Mouse (Mus musculus) forebrain, embryonic 15.5 days (tissue): ENCODE data around the gene Sem1. TPM values are rescaled to one million over a fixed set of nuclear protein-coding genes. Genes with fewer than 3 reads are reported as not detected.
A peak's percentile ranks its signal among the peaks of the same experiment; 100 is the strongest.

Experiments used
- ATAC-seq: fragments of 200-750 bp; cut with Nextera tagmentation; replicated peaks from 2 replicates; pipeline ENCODE4 v1.8.0; 2017; ENCODE audit warnings: mild to moderate bottlenecking, moderate TSS enrichment, moderate library complexity
- H3K27ac ChIP-seq: fragments of 300-500 bp; sonication (generic); replicated peaks from 2 replicates; pipeline ENCODE4 v1.5.1; 2015; ENCODE audit warnings: mild to moderate bottlenecking, inconsistent platforms
- H3K27me3 ChIP-seq: fragments of 300-500 bp; sonication (generic); 2 replicates; pipeline ENCODE4 v1.6.1; 2015; ENCODE audit warnings: inconsistent platforms
- H3K36me3 ChIP-seq: fragments of 300-500 bp; sonication (generic); 2 replicates; pipeline ENCODE4 v1.6.1; 2015; ENCODE audit warnings: mild to moderate bottlenecking, inconsistent platforms
- H3K4me1 ChIP-seq: fragments of 300-500 bp; sonication (generic); 2 replicates; pipeline ENCODE4 v1.6.1; 2015; ENCODE audit warnings: inconsistent platforms
- H3K4me2 ChIP-seq: fragments of 300-500 bp; sonication (generic); replicated peaks from 2 replicates; pipeline ENCODE4 v1.6.1; 2015; ENCODE audit warnings: mild to moderate bottlenecking, inconsistent platforms
- H3K4me3 ChIP-seq: fragments of 300-500 bp; sonication (generic); 2 replicates; pipeline ENCODE4 v1.5.1; 2015; ENCODE audit warnings: mild to moderate bottlenecking, inconsistent platforms
- H3K9ac ChIP-seq: fragments of 300-500 bp; sonication (generic); replicated peaks from 2 replicates; pipeline ENCODE4 v1.6.1; 2015; ENCODE audit warnings: mild to moderate bottlenecking, inconsistent platforms
- H3K9me3 ChIP-seq: fragments of 300-500 bp; sonication (generic); 2 replicates; pipeline ENCODE4 v1.6.1; 2016; ENCODE audit warnings: inconsistent platforms
- WGBS: fragments of 180-500 bp; shearing (Covaris S2); methylation state at CpG from one replicate; pipeline ENCODE4 v1.1.7; 2015; ENCODE audit warnings: mixed read lengths; 5-methylcytosine and 5-hydroxymethylcytosine counted together
- polyA plus RNA-seq: library from polyadenylated mRNA; unstranded; fragments of >200 nt; fragmentation: Nextera tagmentation; extraction: Ambion mirVana; gene quantifications from 2 replicates; pipeline ENCODE4 v1.2.1, GENCODE M21; 2015

Sem1 gene
- polyA plus RNA-seq, result 203 and 221 TPM in 2 replicates

DNA sequence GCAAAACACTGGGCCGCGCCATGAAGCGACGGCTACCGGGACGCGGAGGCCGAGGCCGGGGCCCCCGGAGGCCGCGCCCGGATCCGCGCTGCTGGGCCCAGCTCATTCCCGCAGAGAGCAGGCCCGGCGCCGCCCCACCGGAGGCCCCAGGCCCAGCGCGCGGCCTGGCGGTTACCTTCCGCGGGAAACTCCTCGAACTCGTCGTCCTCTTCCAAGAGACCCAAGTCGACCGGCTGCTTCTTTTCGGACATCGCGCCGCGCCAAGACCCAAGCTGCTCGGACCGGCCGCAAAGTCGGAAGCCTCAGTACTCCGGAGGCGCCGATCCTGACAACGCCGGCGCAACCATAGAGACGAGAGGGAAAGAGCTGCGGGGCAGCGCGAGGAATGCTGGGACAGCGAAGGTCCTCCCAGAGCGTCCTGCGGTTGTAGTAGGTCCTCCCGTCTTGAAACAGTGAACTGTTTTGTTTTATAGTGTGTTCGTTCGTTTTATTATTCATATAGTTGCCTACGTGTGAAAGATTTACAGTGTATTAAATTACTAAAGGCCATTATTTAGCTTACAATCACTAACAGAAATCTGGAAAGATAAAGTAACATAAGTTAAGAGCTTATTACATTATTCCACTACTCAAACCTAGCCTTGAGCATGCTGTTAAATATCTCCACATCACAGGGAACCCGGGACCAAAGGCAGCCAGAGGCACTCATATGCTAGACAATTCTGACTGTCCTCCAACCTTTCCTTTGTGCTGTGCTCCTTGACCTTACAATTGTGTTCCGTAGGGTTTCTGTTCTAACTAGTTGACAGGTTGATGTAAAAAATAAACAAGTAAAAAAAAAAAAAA is at the start of gene Sem1:
Sem1 (minus strand) TSS at position 360 of the 846 bp plus-strand sequence.
- Histone ChIP-seq H3K4me3 (peak within 1 kb of the TSS; percentile 97), H3K4me1 (peaks cover 24% of the 10 kb centered on the region), H3K27me3 (no peaks in the 10 kb centered on the region), H3K9me3 (no peaks in the 10 kb centered on the region), H3K27ac (peak within 1 kb of the TSS; percentile 89), H3K9ac (peak within 1 kb of the TSS; percentile 99), H3K36me3 (0 out of 2 replicates have a peak, but pooled peaks cover 3% of the 10 kb centered on the region), H3K4me2 (peak within 1 kb of the TSS; percentile 61)
- ATAC-seq, result peak; percentile 99
- 1% methylated on average over 59 of the region's 59 CpGs for WGBS

DNA sequence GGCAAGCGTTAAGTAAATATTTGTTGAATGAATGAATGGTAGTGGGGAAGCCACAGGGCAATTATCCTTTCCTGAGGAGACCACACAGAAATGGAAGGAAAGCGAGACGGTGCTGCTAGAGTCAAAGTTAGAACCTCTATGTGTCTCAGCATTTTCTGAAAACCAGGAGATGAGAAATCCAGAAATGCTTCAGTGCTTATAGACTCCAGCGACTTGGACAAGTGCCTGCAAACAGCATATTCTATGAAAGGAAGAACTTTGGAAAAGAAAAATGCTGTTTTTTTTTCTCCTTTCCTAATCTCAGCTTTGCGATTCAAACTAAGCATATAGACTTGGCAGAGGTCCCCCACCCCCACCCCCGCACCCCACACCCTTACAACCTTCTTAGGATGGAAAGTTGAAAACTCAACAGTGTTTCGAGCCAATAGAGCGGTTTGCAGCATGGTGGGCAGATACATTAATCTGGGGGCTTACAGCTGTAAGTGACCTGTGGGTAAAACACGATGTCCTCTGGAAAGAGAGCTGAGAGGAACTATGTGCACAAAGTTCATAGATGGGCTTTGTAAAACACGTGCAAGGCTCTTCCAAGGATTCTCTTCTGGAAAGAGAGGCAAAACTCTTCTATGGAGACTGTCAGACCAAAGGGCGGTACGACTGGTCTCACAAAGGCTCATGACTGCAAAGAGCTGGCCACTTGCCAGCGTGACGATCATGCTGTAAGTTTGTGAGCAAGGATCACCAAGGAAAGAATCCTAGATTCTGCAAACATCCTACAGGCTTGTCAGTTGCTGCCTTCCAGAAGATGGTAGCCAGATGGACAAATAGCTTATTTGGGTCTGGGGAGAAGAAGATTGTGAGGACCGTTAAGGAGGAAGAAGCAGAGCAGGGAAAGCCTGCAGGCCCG is 44.6 kb upstream of the Sem1 start:
- Histone ChIP-seq H3K4me2 (peak overlapping the region; percentile 17), H3K27me3 (no peaks in the 10 kb centered on the region), H3K4me1 (peaks cover 6% of the 10 kb centered on the region), H3K9ac (no peak overlapping the region), H3K36me3 (no peaks in the 10 kb centered on the region), H3K9me3 (no peaks in the 10 kb centered on the region), H3K4me3 (no peak overlapping the region), H3K27ac (no peak overlapping the region)
- no peak for ATAC-seq
- 43% methylated on average over 16 of the region's 16 CpGs for WGBS

- no peaks in the 10 kb centered on the region for H3K36me3 ChIP-seq
- no peaks in the 10 kb centered on the region for H3K9me3 ChIP-seq
- peak overlapping the region; percentile 35 for H3K27ac ChIP-seq
- ATAC-seq, result peak; percentile 78
- no peak overlapping the region for H3K4me3 ChIP-seq
- 7% methylated on average over 8 of the region's 8 CpGs for WGBS
- peaks cover 16% of the 10 kb centered on the region for H3K4me1 ChIP-seq
- H3K27me3 ChIP-seq, result no peaks in the 10 kb centered on the region
- no peak overlapping the region for H3K9ac ChIP-seq
- H3K4me2 ChIP-seq, result peak overlapping the region; percentile 23
Observed at GRCm38 (mm10) chr6:6603561-6604544, 25.4 kb upstream of the Sem1 start.

DNA sequence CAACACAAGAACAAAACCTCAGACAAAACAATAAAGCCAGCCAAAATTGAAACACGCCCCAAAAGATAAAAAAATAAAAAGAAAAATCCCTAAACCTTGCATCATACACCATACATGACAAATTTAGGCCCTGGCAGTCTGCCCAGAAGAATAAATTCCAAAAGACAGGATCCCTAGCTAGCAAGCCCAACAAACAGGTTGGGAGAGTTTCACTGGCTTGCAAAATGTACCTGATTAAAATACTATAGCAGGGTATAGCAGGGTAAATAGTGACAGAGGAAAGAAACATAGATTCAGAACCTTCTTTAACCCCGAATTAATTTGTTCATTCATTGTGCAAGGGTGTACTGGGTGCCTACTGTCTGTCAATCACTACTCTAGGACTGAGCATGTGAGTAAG is 7.8 kb upstream of the Sem1 start:
- H3K4me1 ChIP-seq, result no peaks in the 10 kb centered on the region
- no peaks in the 10 kb centered on the region for H3K27me3 ChIP-seq
- no peak for ATAC-seq
- 81% methylated on average over 2 of the region's 2 CpGs for WGBS
- no peak overlapping the region for H3K4me2 ChIP-seq
- H3K9me3 ChIP-seq, result no peaks in the 10 kb centered on the region
- H3K36me3 ChIP-seq, result no peaks in the 10 kb centered on the region
- H3K27ac ChIP-seq, result no peak overlapping the region
- no peak overlapping the region for H3K4me3 ChIP-seq
- no peak overlapping the region for H3K9ac ChIP-seq

- Histone ChIP-seq H3K36me3 (no peaks in the 10 kb centered on the region), H3K27me3 (no peaks in the 10 kb centered on the region), H3K4me2 (no peak overlapping the region), H3K27ac (no peak overlapping the region), H3K4me1 (peaks cover 11% of the 10 kb centered on the region), H3K4me3 (no peak overlapping the region), H3K9me3 (no peaks in the 10 kb centered on the region), H3K9ac (no peak overlapping the region)
- 87% methylated on average over 2 of the region's 2 CpGs for WGBS
- no peak for ATAC-seq
Observed at GRCm38 (mm10) chr6:6581849-6582248, 3.4 kb upstream of the Sem1 start.

DNA sequence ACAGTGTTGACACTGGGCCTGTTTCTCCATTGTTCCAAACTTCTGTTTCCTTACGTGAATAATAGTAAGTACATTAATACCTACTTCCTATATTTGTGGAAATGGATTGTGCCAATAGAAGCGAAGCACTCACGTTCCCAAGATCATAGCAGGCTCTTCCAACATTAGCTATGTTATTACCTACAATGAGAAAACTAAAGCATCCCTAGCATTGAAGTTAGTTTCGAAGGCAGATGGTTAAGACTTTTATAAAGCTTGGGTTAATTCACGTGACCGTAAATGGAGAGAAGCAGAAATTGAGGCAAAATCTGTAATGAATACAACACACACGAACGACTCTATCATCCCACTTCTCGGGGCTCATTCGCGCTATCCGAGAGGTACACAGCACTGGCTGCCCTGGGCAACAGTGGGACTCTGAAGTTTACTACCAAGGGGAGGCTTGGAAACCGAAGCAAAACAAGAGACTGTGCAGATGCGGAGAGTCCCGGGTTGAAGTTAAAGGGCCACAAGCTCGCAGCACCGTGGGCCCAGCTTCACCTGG is 650 bp downstream of the Sem1 start:
- H3K27ac ChIP-seq, result peak overlapping the region; percentile 89
- ATAC-seq, result peak; percentile 64
- peaks cover 24% of the 10 kb centered on the region for H3K4me1 ChIP-seq
- H3K9ac ChIP-seq, result peak overlapping the region; percentile 99
- 0 out of 2 replicates have a peak, but pooled peaks cover 3% of the 10 kb centered on the region for H3K36me3 ChIP-seq
- peak overlapping the region; percentile 97 for H3K4me3 ChIP-seq
- no peaks in the 10 kb centered on the region for H3K27me3 ChIP-seq
- WGBS, result 4% methylated on average over 17 of the region's 17 CpGs
- H3K4me2 ChIP-seq, result peak overlapping the region; percentile 61
- H3K9me3 ChIP-seq, result no peaks in the 10 kb centered on the region

- ATAC-seq, result no peak
- Histone ChIP-seq H3K4me1 (peaks cover 28% of the 10 kb centered on the region), H3K36me3 (0 out of 2 replicates have a peak, but pooled peaks cover 3% of the 10 kb centered on the region), H3K9ac (peak overlapping the region; percentile 99), H3K27me3 (no peaks in the 10 kb centered on the region), H3K4me2 (peak overlapping the region; percentile 61), H3K27ac (no peak overlapping the region), H3K9me3 (no peaks in the 10 kb centered on the region), H3K4me3 (peak overlapping the region; percentile 97)
- WGBS, result 70% methylated on average over 3 of the region's 3 CpGs
Observed at GRCm38 (mm10) chr6:6577291-6577690, 1.2 kb downstream of the Sem1 start.

GRCm38 (mm10) chr6:6575796-6576195 is 2.7 kb downstream of the Sem1 start:
- 75% methylated on average over 4 of the region's 4 CpGs for WGBS
- Histone ChIP-seq H3K9ac (no peak overlapping the region), H3K36me3 (0 out of 2 replicates have a peak, but pooled peaks cover 3% of the 10 kb centered on the region), H3K27me3 (no peaks in the 10 kb centered on the region), H3K9me3 (no peaks in the 10 kb centered on the region), H3K27ac (no peak overlapping the region), H3K4me3 (no peak overlapping the region), H3K4me1 (peaks cover 38% of the 10 kb centered on the region), H3K4me2 (no peak overlapping the region)
- ATAC-seq, result no peak

- 64% methylated on average over 3 of the region's 3 CpGs for WGBS
- ATAC-seq, result no peak
- H3K9me3 ChIP-seq, result no peaks in the 10 kb centered on the region
- H3K4me1 ChIP-seq, result peaks cover 15% of the 10 kb centered on the region
- H3K9ac ChIP-seq, result no peak overlapping the region
- no peaks in the 10 kb centered on the region for H3K27me3 ChIP-seq
- no peak overlapping the region for H3K4me2 ChIP-seq
- H3K36me3 ChIP-seq, result no peaks in the 10 kb centered on the region
- no peak overlapping the region for H3K27ac ChIP-seq
- H3K4me3 ChIP-seq, result no peak overlapping the region
Observed at GRCm38 (mm10) chr6:6568436-6568835, 10.0 kb downstream of the Sem1 start.

DNA sequence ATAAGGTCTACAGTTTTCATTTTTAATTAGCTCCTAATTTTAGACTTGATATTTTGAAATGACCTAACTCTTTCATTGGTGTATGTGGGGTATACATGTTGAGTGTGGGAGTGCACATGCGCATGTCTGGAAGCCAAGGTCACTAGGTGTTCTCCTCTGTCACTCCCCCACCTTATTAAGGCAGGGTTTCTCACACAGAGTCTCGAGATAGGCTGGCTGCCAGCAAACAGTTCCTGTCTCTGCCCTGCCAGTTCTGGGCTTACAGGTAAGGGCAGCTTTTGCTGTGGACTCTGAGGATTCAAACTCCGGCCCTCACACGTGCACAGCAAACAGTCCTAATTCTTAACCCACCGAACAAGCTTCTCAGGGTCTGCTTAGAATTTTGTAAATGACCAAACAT is 14.8 kb downstream of the Sem1 start:
- Histone ChIP-seq H3K27ac (no peak overlapping the region), H3K9ac (no peak overlapping the region), H3K36me3 (no peaks in the 10 kb centered on the region; the same call in 1 of the 2 replicates), H3K4me2 (no peak overlapping the region), H3K9me3 (no peaks in the 10 kb centered on the region), H3K4me3 (no peak overlapping the region), H3K27me3 (no peaks in the 10 kb centered on the region), H3K4me1 (0 out of 2 replicates have a peak, but pooled peaks cover 5% of the 10 kb centered on the region)
- WGBS, result 90% methylated on average over 5 of the region's 5 CpGs
- ATAC-seq, result no peak

DNA sequence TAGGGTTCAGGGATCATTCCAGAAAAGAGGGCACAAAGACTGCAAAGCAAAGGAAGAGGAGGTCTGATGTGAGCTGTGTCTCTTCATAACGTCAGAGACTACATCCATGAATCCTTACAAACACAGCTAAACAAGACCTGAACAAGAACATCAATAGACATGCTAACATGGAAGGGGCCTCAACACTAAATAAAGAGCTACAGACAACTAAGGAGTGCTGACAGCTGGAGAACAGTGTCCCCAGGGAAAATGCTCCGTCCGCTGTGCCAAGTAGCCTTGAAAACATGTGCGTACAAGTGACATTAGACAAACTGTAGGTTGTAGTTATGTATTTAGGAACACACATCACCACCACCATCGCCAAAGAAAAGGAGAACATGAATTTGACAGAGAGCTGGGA is 15.7 kb downstream of the Sem1 start:
- H3K27me3 ChIP-seq, result no peaks in the 10 kb centered on the region
- no peaks in the 10 kb centered on the region for H3K9me3 ChIP-seq
- no peak overlapping the region for H3K4me3 ChIP-seq
- no peak overlapping the region for H3K4me2 ChIP-seq
- ATAC-seq, result no peak
- WGBS, result 77% methylated on average over 5 of the region's 5 CpGs
- no peak overlapping the region for H3K9ac ChIP-seq
- H3K27ac ChIP-seq, result no peak overlapping the region
- H3K36me3 ChIP-seq, result no peaks in the 10 kb centered on the region; the same call in 1 of the 2 replicates
- 0 out of 2 replicates have a peak, but pooled peaks cover 5% of the 10 kb centered on the region for H3K4me1 ChIP-seq
